Mouse (Mus musculus): ENCODE results near the gene Rel. TPM values are rescaled to one million over a fixed set of nuclear protein-coding genes. Genes with fewer than 3 reads are reported as not detected.

Gene Rel
- polyA plus RNA-seq, 1 experiment from 2014 or later = 1.2 TPM

DNA sequence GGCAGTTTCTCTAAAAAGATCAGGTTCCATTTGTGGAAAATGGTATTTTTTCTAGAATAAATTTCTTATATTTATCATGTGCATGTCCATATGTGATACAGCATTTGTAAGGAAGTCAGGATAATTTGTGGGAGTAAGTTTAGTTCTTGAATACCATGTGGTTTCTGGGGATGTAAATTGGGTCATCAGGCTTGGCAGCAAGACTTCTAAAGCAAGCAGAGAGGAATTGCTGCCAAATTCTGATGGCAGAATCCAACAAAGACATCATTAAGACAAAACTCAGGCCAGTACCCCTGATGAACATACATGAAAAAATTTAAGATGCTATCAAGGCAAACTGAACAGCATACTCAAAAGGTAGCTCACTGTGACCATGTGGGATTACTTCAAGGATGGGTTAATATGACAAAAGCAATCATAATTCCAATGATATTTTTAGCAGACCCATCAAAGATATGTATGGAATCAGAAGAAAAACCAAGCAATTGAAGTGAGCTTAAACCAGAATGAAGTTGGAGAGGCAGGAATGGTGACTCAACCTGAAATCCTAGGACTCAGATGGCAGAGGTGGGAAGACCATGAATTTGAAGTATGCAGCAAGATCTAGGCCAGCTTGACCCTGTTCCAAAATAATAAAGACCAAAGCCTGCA lies 34.8 kb downstream of the Rel start:
- Histone ChIP-seq H3K36me3 (peaks cover 23% of the 10 kb centered on the region), H3K4me1 (no peaks in the 10 kb centered on the region), H3K27ac (no peak overlapping the region), H3K9me3 (no peaks in the 10 kb centered on the region), H3K27me3 (ENCODE audit: insufficient read depth, poor library complexity, severe bottlenecking) (no peaks in the 10 kb centered on the region), H3K4me3 (no peak overlapping the region)
- no peak for DNase-seq (ENCODE audit: low spot score)

DNA sequence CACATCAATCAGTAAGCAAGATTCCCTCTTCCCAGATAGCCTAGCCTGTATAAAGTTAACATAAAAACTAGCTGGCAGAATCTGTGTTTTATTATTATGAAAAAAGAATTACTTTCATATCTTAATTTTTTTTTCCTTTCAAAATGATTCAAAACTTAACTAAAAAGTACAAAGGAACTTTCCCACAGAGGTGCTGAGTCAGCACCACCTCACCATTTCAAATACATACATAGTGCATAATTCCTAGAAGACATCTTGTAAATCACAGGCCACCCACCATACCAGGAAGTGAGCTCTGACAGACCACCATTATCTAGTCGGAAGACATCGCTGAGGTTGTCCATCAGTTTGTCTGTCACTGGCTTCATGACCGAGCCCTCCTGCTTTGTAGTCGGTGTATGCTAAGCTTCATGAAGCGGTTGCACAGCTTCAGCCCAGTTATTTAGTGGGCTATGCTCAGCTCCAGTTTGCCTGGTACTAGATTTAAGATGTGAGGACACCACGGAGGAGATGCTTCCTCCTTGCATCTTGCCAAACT lies 36.0 kb downstream of the Rel start:
- WGBS = 87% methylated on average over 6 of the region's 6 CpGs
- H3K4me3 ChIP-seq = no peak overlapping the region
- no peaks in the 10 kb centered on the region for H3K27me3 ChIP-seq (ENCODE audit: insufficient read depth, poor library complexity, severe bottlenecking)
- no peak overlapping the region for H3K27ac ChIP-seq
- no peaks in the 10 kb centered on the region for H3K4me1 ChIP-seq
- peaks cover 30% of the 10 kb centered on the region for H3K36me3 ChIP-seq
- H3K9me3 ChIP-seq = no peaks in the 10 kb centered on the region
- no peak for DNase-seq (ENCODE audit: low spot score)

DNA sequence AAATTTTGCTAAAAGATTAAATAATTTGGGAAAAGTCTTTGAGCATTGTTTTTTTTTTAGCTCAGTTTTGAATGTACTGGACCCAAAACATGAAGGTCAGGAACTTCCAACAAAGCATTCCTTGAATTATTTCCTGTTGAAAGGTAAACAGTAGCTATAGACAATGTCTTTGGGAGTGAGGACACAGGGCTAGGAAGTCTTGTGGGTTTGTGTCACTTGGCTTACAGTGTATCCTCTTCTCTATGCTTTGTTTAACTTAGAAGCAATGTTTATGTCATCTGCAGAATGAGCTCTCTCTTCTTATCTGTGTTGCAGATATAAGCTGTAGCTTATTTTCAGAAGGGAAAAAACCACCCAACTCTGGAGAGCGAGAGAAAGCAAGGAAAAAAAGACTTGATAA lies 37.9 kb downstream of the Rel start:
- Histone ChIP-seq H3K27me3 (ENCODE audit: insufficient read depth, poor library complexity, severe bottlenecking) (no peaks in the 10 kb centered on the region), H3K27ac (no peak overlapping the region), H3K9me3 (no peaks in the 10 kb centered on the region), H3K36me3 (peaks cover 43% of the 10 kb centered on the region), H3K4me1 (no peaks in the 10 kb centered on the region), H3K4me3 (no peak overlapping the region)
- no peak for DNase-seq (ENCODE audit: low spot score)
- WGBS = 60% methylated on average over 1 of the region's 1 CpGs

DNA sequence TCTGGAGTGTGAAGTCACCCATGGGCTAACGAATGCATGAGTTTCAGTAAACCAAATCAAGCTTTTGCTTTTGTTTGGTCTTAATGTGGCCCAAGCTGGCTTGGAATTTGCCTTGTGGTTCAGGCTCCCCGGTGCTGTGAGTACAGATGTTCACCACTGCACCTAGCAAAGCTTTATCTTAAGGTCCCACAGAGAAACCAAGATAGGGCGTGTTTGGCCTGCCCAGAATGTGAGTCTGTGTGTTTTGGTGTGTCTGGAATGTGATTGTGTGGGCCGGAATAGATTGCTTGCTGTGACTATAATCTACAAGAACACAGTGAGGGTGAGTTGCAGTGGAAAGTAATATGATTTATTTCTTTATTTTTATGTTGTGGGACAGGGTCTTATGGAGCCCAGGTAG lies 40.6 kb downstream of the Rel start:
- H3K36me3 ChIP-seq = peaks cover 66% of the 10 kb centered on the region
- no peaks in the 10 kb centered on the region for H3K27me3 ChIP-seq (ENCODE audit: insufficient read depth, poor library complexity, severe bottlenecking)
- H3K9me3 ChIP-seq = no peaks in the 10 kb centered on the region
- no peak for DNase-seq (ENCODE audit: low spot score)
- H3K4me3 ChIP-seq = no peak overlapping the region
- no peak overlapping the region for H3K27ac ChIP-seq
- no peaks in the 10 kb centered on the region for H3K4me1 ChIP-seq
- WGBS = 76% methylated on average over 4 of the region's 4 CpGs

DNA sequence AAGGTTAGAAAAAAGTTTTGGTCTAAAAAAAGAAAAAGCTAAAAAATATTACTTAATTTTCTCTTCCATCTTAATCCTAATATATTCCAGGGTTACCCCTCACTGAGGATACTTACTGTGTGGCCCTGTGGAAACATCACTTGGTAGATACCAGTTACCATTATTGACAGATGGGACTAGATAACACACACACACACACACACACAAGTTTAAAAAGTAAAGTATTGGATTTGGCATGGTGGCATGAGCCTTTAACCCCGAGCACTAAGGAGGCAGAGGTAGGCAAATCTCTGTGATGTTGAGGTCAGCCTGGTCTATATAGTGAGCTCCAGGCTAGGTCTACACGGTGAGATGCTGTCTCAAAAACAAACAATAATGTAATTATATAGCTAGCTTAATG lies 42.6 kb downstream of the Rel start:
- 87% methylated on average over 2 of the region's 2 CpGs for WGBS
- no peak for DNase-seq (ENCODE audit: low spot score)
- Histone ChIP-seq H3K27ac (no peak overlapping the region), H3K36me3 (peaks cover 68% of the 10 kb centered on the region), H3K27me3 (ENCODE audit: insufficient read depth, poor library complexity, severe bottlenecking) (no peaks in the 10 kb centered on the region), H3K4me1 (no peaks in the 10 kb centered on the region), H3K9me3 (no peaks in the 10 kb centered on the region), H3K4me3 (no peak overlapping the region)

DNA sequence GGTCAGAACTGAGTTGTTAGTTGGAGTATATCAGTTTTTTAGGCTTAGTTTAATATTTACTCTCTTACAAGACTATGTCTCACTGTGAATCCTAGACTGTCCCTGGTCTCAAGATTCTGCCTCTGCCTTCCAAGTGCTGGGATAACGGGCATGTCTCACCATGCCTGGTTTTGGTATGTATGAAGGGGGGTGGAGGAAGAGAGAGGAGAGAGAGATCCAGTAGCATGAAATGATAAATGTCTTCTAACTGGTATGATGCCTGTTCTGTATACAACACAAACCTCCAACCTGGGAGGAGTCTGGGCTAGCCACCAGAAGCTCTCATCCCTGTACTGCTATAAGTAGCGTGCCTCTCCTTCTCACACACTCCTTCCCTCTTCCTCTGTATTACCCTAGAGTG lies 44.3 kb downstream of the Rel start:
- Histone ChIP-seq H3K4me3 (no peak overlapping the region), H3K36me3 (peaks cover 75% of the 10 kb centered on the region), H3K9me3 (no peaks in the 10 kb centered on the region), H3K4me1 (no peaks in the 10 kb centered on the region), H3K27me3 (ENCODE audit: insufficient read depth, poor library complexity, severe bottlenecking) (no peaks in the 10 kb centered on the region), H3K27ac (no peak overlapping the region)
- 87% methylated on average over 2 of the region's 2 CpGs for WGBS
- DNase-seq (ENCODE audit: low spot score) = no peak

DNA sequence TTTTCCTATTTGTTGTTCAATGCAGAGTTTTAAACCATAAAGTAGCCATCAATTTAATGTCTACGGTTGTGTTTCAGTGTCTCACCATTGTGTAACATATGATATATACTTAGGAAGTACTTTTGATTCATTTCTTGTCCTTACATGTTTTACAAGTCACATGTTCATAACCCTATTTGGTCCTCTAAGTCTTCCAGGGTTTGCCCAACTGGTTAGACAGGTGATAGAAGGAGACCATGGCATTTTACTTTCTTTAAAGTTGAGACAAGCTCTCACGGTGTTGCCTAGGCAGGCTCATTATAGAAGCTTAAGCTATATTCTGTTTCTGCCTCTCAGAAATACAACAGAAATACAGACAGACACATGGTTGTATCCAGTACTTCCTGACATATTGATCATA lies 44.9 kb downstream of the Rel start:
- no peak overlapping the region for H3K4me3 ChIP-seq
- no peaks in the 10 kb centered on the region for H3K27me3 ChIP-seq (ENCODE audit: insufficient read depth, poor library complexity, severe bottlenecking)
- 93% methylated on average over 2 of the region's 2 CpGs for WGBS
- no peaks in the 10 kb centered on the region for H3K4me1 ChIP-seq
- no peak overlapping the region for H3K27ac ChIP-seq
- DNase-seq (ENCODE audit: low spot score) = no peak
- no peaks in the 10 kb centered on the region for H3K9me3 ChIP-seq
- peaks cover 75% of the 10 kb centered on the region for H3K36me3 ChIP-seq

DNA sequence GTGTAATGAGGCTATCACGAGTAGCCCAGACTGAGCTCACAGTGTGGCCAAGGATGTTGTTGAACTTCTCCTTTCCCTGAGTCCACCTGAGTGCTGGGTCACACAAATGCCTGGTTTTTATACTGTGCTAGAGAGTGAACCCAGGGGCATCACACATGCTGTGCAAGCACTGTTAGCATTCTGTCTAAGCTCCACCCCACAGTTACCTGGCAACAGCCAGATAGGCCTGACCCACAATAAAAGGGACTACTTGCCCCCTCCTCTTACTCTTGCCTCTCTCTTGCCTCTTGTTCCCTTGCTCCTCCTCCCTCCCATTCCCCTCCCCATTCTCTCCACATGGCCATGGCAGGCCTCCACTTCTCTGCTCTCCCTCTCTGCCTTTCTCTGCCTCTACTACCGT lies 48.4 kb downstream of the Rel start:
- Histone ChIP-seq H3K36me3 (peaks cover 85% of the 10 kb centered on the region), H3K9me3 (no peaks in the 10 kb centered on the region), H3K27ac (no peak overlapping the region), H3K4me1 (no peaks in the 10 kb centered on the region), H3K27me3 (ENCODE audit: insufficient read depth, poor library complexity, severe bottlenecking) (no peaks in the 10 kb centered on the region), H3K4me3 (no peak overlapping the region)
- WGBS = 52% methylated on average over 2 of the region's 2 CpGs
- DNase-seq (ENCODE audit: low spot score) = no peak

DNA sequence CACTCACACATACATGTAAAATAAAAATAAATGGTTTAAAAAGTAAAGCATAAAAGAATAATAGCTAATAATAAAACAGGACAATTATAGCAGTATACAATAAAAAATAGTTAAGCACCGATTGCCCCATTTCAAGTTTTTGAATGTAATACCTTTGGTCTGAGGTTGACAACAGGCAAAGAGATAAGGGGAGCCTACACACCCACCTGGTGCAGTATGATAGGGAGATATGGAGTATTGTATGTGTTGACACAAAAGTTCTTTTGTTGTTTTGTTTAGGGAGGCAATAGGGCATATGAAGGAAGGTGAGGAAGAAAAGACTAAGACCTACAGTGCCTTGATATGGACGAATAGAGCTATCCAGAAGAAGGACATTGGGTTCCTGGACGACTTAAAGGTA lies 50.9 kb downstream of the Rel start:
- Histone ChIP-seq H3K27ac (no peak overlapping the region), H3K4me1 (no peaks in the 10 kb centered on the region), H3K36me3 (peaks cover 86% of the 10 kb centered on the region), H3K9me3 (no peaks in the 10 kb centered on the region), H3K27me3 (ENCODE audit: insufficient read depth, poor library complexity, severe bottlenecking) (no peaks in the 10 kb centered on the region), H3K4me3 (no peak overlapping the region)
- WGBS = 71% methylated on average over 3 of the region's 3 CpGs
- DNase-seq (ENCODE audit: low spot score) = no peak

DNA sequence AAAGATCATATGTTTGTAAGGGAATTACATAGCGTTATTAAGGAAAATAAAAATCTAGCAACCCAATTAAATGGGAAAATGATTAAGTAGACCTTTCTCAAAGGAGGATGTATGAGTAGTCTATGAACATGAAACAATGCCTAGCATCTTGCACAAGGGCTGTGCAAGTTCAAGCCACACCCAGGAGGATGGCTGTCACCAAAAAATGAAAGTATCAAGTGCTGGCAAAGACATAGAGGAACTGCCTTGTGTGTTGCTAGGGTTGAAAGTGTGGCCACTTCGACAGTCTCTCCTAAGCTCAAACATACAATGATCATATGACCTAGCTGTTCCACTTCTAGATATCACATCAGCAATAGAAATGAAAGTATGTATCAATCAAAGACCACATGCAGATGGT lies 51.9 kb downstream of the Rel start:
- Histone ChIP-seq H3K4me3 (no peak overlapping the region), H3K27me3 (ENCODE audit: insufficient read depth, poor library complexity, severe bottlenecking) (no peaks in the 10 kb centered on the region), H3K9me3 (no peaks in the 10 kb centered on the region), H3K27ac (no peak overlapping the region), H3K4me1 (no peaks in the 10 kb centered on the region), H3K36me3 (peaks cover 91% of the 10 kb centered on the region)
- DNase-seq (ENCODE audit: low spot score) = no peak
- WGBS = 92% methylated on average over 2 of the region's 2 CpGs

DNA sequence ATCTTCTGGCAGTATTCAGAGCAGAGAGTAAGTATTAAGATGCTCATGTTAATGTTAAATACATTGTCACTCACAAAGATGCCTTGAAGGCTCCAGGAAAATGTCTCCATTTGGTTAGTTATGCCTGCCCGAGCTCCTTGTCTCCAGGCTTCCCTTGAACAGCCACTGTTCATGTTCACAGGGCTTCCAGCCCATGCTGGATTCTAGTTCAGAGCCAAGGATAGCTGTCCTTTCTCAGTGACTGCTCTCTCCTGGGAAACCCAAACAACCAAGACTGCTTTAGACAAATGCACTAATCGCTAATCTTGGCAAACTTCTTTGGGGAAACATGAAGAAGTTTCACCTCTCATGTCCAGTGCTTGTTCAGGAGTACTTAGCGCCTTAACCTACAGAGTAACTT lies 58.5 kb downstream of the Rel start:
- no peak overlapping the region for H3K4me3 ChIP-seq
- H3K9me3 ChIP-seq = no peaks in the 10 kb centered on the region
- H3K36me3 ChIP-seq = peaks cover 87% of the 10 kb centered on the region
- H3K4me1 ChIP-seq = no peaks in the 10 kb centered on the region
- H3K27ac ChIP-seq = no peak overlapping the region
- DNase-seq (ENCODE audit: low spot score) = no peak
- 93% methylated on average over 3 of the region's 3 CpGs for WGBS
- no peaks in the 10 kb centered on the region for H3K27me3 ChIP-seq (ENCODE audit: insufficient read depth, poor library complexity, severe bottlenecking)

DNA sequence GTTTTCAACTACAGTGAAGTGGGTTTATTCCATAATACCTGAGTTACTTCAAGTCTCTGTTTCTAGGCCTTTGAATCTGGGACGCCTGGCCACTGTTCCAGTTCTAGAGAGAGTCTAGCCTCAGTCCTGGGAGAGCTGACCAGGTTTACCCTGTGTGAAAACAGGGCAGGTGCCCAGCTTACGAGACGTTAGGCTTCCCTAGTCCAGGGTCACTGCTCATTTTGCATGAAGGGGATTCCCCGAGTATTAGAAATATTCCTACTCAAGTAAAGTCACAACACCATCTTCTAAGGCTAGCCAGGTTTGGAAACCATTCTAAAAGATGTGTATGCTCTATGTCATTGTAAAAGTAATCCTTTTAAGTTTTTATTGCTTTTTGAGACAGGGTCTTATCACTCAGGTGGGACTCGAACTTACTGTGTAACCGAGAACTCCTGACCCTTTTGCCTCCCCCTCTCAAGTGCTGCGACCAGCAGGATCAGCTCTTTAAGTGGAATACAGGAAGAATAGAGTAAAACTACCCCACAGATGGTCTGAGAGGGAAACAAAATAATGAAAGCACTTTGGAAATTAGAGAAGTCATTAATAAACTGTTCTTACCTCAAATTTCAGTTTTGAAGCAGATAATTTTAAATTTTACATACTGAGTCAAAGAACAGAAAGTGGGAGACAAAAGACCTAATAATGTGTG lies 66.0 kb downstream of the Rel start:
- H3K27ac ChIP-seq = no peak overlapping the region
- WGBS = 85% methylated on average over 7 of the region's 7 CpGs
- H3K4me1 ChIP-seq = no peaks in the 10 kb centered on the region
- no peak for DNase-seq (ENCODE audit: low spot score)
- no peak overlapping the region for H3K4me3 ChIP-seq
- no peaks in the 10 kb centered on the region for H3K27me3 ChIP-seq (ENCODE audit: insufficient read depth, poor library complexity, severe bottlenecking)
- H3K36me3 ChIP-seq = peaks cover 49% of the 10 kb centered on the region
- no peaks in the 10 kb centered on the region for H3K9me3 ChIP-seq

DNA sequence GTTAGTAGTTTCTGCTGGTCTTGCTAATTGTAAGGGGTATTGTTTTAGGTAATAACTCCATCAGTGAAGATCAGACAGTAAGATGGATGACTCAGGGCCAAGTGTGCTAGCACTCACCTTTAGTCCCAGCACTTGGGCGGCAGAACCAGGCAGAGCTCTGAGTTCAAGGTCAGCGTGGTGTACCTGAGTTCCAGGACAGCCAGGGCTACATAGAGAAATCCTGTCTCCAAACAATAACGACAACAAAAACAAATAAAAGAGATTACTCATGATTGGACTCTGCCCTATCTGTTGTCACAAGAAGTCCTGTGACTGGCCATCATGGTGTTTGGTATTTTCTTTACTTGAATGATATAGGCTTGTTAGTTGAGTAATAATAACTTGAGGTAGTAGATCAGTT lies 68.9 kb downstream of the Rel start:
- H3K9me3 ChIP-seq = no peaks in the 10 kb centered on the region
- no peaks in the 10 kb centered on the region for H3K27me3 ChIP-seq (ENCODE audit: insufficient read depth, poor library complexity, severe bottlenecking)
- H3K4me3 ChIP-seq = no peak overlapping the region
- H3K27ac ChIP-seq = no peak overlapping the region
- peaks cover 27% of the 10 kb centered on the region for H3K36me3 ChIP-seq
- 89% methylated on average over 3 of the region's 3 CpGs for WGBS
- no peak for DNase-seq (ENCODE audit: low spot score)
- H3K4me1 ChIP-seq = no peaks in the 10 kb centered on the region

Data from heart, embryonic 10.5 days (tissue).